Mouse (Mus musculus): ENCODE results near the gene Rag2. TPM values are rescaled to one million over a fixed set of nuclear protein-coding genes. Genes with fewer than 3 reads are reported as not detected.

Gene Rag2
- total and polyA plus RNA-seq, 3 experiments: not detected

GRCm38 (mm10) chr2:101648361-101648760 lies 23.8 kb downstream of the Rag2 start:
- no peak for TF ChIP-seq CTCF (IDR thresholded peaks at IDR 0.05)
- no peak for TF ChIP-seq POLR2A (IDR thresholded peaks at IDR 0.05; ENCODE audit: insufficient read depth, low read depth, low read length)
- no peak for TF ChIP-seq EP300 (IDR thresholded peaks at IDR 0.05; ENCODE audit: insufficient read depth, low read depth, low read length)
- WGBS: 71% methylated on average over 2 of the region's 2 CpGs
- H3K4me3 ChIP-seq: no peak overlapping the region

DNA sequence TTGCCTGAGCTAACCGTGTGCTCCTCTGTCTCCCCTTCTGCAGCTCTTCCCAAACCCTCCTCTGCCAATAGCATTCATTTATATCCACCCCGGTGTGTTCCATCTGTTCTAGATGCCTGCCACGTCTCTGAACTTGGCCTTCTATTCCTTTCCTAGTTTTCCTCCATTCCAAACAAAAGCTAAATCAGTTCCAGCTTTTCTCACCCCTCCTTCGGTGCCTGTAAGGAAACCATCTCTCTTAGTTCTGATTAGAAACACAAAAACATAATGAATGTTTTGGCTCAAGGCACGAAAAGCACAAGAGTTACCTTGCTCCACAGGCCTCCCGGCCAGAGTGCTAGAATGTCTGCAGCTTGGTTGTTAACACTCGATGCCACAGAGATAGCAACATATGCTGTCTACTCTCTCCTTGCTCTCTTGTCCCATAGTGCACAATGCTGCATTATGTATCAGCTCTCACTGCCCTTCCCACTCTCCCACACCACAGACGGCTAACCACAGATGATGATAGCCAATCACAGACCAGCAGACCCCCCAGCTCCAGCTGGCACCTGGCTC lies 24.7 kb downstream of the Rag2 start, which contains the start of the genes Rag1 and B230118H07Rik:
Gene Rag1 (minus strand): TSS at position 388 of the 558 bp plus-strand sequence.
Gene B230118H07Rik (minus strand): TSS at position 419 of the 558 bp plus-strand sequence.
- Histone ChIP-seq H3K9ac (ENCODE audit: low read depth, low read length) (no peak within 1 kb of the TSS), H3K27ac (no peak within 1 kb of the TSS), H3K79me2 (replicated peaks; ENCODE audit: control insufficient read depth, insufficient read depth, low read length) (no peaks in the 10 kb centered on the region), H3K4me3 (no peak within 1 kb of the TSS), H3K4me1 (ENCODE audit: control insufficient read depth, insufficient read depth, low read length) (no peaks in the 10 kb centered on the region; the same call in 1 of the 2 replicates), H3K27me3 (ENCODE audit: control insufficient read depth, insufficient read depth, low read length) (no peaks in the 10 kb centered on the region; the same call in none of the 2 replicates), H3K36me3 (ENCODE audit: control insufficient read depth, insufficient read depth, low read length) (no peaks in the 10 kb centered on the region)
- WGBS: 36% methylated on average over 8 of the region's 8 CpGs
- no peak for DNase-seq
- no peak for TF ChIP-seq POLR2A (IDR thresholded peaks at IDR 0.05; ENCODE audit: insufficient read depth, low read depth, low read length)
- TF ChIP-seq CTCF (IDR thresholded peaks at IDR 0.05): no peak
- no peak for TF ChIP-seq EP300 (IDR thresholded peaks at IDR 0.05; ENCODE audit: insufficient read depth, low read depth, low read length)
- intact Hi-C loops (cut with DNase I): no loop called here

More at GRCm38 (mm10) chr2:101648361-101648760, 23.8 kb downstream of the Rag2 start:
- Histone ChIP-seq H3K4me1 (ENCODE audit: control insufficient read depth, insufficient read depth, low read length) (no peaks in the 10 kb centered on the region; the same call in 1 of the 2 replicates), H3K79me2 (replicated peaks; ENCODE audit: control insufficient read depth, insufficient read depth, low read length) (no peaks in the 10 kb centered on the region), H3K27me3 (ENCODE audit: control insufficient read depth, insufficient read depth, low read length) (no peaks in the 10 kb centered on the region; the same call in none of the 2 replicates), H3K27ac (no peak overlapping the region), H3K36me3 (ENCODE audit: control insufficient read depth, insufficient read depth, low read length) (no peaks in the 10 kb centered on the region), H3K9ac (ENCODE audit: low read depth, low read length) (no peak overlapping the region)
- no peak for DNase-seq
- intact Hi-C loops (cut with DNase I): no loop called here

DNA sequence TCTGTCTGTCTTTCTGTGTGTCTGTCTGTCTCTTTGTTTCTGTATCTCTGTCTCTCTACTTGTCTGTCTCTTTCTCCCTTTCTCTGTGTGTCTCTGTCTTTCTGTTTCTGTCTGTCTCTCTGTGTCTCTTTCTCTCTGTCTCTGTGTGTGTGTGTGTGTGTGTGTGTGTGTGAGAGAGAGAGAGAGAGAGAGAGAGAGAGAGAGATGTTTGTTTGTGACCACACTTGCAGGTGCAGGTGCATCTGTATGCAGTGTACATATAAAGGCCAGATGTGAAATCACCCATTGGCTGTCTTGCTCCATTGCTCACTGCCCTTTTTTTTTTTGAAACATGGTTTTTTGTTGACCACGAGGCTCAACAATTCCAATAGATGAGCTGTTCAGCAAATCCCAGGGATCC lies 25.9 kb downstream of the Rag2 start:
- no peak overlapping the region for H3K9ac ChIP-seq (ENCODE audit: low read depth, low read length)
- H3K4me1 ChIP-seq (ENCODE audit: control insufficient read depth, insufficient read depth, low read length): no peaks in the 10 kb centered on the region; the same call in 1 of the 2 replicates
- DNase-seq: no peak
- no peak overlapping the region for H3K4me3 ChIP-seq
- no peaks in the 10 kb centered on the region for H3K36me3 ChIP-seq (ENCODE audit: control insufficient read depth, insufficient read depth, low read length)
- WGBS: 47% methylated on average over 1 of the region's 1 CpGs
- no peaks in the 10 kb centered on the region for H3K79me2 ChIP-seq (replicated peaks; ENCODE audit: control insufficient read depth, insufficient read depth, low read length)
- H3K27ac ChIP-seq: no peak overlapping the region
- no peaks in the 10 kb centered on the region; the same call in none of the 2 replicates for H3K27me3 ChIP-seq (ENCODE audit: control insufficient read depth, insufficient read depth, low read length)
- no peak for TF ChIP-seq EP300 (IDR thresholded peaks at IDR 0.05; ENCODE audit: insufficient read depth, low read depth, low read length)
- TF ChIP-seq POLR2A (IDR thresholded peaks at IDR 0.05; ENCODE audit: insufficient read depth, low read depth, low read length): no peak
- no peak for TF ChIP-seq CTCF (IDR thresholded peaks at IDR 0.05)
- intact Hi-C loops (cut with DNase I): loop anchor here (5.0 kb wide), 1 partner anchor 123 kb away; no protein-coding TSS in a partner anchor

DNA sequence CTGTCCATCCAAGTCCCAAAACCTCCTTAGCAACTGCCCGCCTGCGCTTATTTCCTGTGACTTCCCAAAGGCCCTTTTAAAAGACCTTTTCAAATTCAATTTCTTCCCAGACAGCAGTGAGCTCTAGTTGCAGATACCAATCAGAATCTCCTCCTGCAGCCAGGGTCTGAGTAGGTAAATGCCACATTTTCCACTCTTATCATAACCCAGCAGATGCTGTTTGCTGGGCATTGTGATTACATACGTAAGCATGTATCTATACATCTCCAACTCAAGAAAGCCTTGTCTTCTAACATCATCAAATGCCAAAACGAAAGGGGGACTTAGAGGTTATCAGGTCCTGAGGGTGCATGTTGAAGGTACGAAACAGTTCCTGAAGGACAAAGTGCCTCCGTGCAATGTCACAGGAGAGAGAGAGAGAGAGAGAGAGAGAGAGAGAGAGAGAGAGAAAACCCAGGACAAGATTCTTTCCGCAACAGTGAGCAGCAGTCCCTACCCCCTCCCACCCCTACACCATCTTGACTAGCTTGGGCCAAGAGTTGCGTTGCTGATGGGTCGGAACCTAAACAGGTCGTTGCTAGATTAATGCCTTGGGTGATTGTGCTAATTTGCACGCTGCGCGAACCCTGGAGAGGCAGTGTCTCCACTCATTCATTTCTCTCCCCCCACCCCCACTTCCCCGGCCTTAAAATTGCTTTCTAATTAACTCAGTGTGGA lies 27.8 kb downstream of the Rag2 start:
- Histone ChIP-seq H3K4me1 (ENCODE audit: control insufficient read depth, insufficient read depth, low read length) (no peaks in the 10 kb centered on the region; the same call in 1 of the 2 replicates), H3K36me3 (ENCODE audit: control insufficient read depth, insufficient read depth, low read length) (no peaks in the 10 kb centered on the region), H3K27ac (no peak overlapping the region), H3K79me2 (replicated peaks; ENCODE audit: control insufficient read depth, insufficient read depth, low read length) (no peaks in the 10 kb centered on the region), H3K4me3 (peak overlapping the region; percentile 21; the same call in 1 of the 2 replicates), H3K27me3 (ENCODE audit: control insufficient read depth, insufficient read depth, low read length) (no peaks in the 10 kb centered on the region; the same call in none of the 2 replicates), H3K9ac (ENCODE audit: low read depth, low read length) (no peak overlapping the region)
- intact Hi-C loops (cut with DNase I): loop anchor here (2.0 to 5.0 kb wide), 2 partner anchors 56 to 125 kb away; no protein-coding TSS in a partner anchor
- 37% methylated on average over 14 of the region's 14 CpGs for WGBS
- no peak for DNase-seq
- TF ChIP-seq EP300 (IDR thresholded peaks at IDR 0.05; ENCODE audit: insufficient read depth, low read depth, low read length) (no peak), CTCF (IDR thresholded peaks at IDR 0.05) (no peak), POLR2A (IDR thresholded peaks at IDR 0.05; ENCODE audit: insufficient read depth, low read depth, low read length) (no peak)

DNA sequence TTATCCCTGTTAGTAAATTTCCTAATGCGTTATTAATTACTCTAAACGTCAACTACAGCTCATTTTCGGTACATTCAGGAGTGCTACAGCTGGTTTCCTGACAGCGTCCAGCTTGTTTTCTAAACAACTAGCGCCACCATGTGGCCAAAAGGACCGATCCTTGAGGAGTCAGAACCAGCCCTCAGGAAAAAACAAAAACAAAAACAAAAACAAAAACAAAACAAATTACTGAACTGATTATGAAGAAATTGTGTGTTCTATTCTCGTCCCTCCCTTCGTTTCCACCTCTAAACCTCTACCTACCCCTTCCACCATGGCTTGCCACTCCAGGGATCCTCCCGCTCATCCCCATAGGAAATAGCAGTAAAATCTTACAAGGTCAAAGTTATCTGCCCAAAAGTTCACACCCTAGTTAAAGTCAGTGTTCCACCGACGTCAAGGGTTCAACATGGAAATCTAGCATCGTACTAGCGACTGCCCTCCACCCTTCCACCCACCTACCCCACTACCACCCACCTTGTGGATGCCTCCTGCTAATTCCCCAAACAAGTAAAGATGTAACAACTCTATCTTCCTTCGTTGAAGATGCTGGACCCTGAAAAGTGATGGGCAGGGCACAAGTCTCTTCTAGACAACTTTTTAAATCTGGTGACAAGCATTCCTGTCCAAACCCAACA lies 28.5 kb downstream of the Rag2 start:
- TF ChIP-seq POLR2A (IDR thresholded peaks at IDR 0.05; ENCODE audit: insufficient read depth, low read depth, low read length): no peak
- peak; percentile 80 for TF ChIP-seq CTCF (IDR thresholded peaks at IDR 0.05)
- 0 out of 2 replicates have a peak, but pooled peaks have one; percentile 43 for TF ChIP-seq EP300 (IDR thresholded peaks at IDR 0.05; ENCODE audit: insufficient read depth, low read depth, low read length)
- Histone ChIP-seq H3K27ac (no peak overlapping the region), H3K4me1 (ENCODE audit: control insufficient read depth, insufficient read depth, low read length) (no peaks in the 10 kb centered on the region; the same call in 1 of the 2 replicates), H3K27me3 (ENCODE audit: control insufficient read depth, insufficient read depth, low read length) (no peaks in the 10 kb centered on the region; the same call in none of the 2 replicates), H3K9ac (ENCODE audit: low read depth, low read length) (no peak overlapping the region), H3K79me2 (replicated peaks; ENCODE audit: control insufficient read depth, insufficient read depth, low read length) (no peaks in the 10 kb centered on the region), H3K36me3 (ENCODE audit: control insufficient read depth, insufficient read depth, low read length) (no peaks in the 10 kb centered on the region), H3K4me3 (peak overlapping the region; percentile 21; the same call in 1 of the 2 replicates)
- intact Hi-C loops (cut with DNase I): loop anchor here (1.0 to 5.0 kb wide), 3 partner anchors 56 to 181 kb away; no protein-coding TSS in a partner anchor
- WGBS: 15% methylated on average over 14 of the region's 14 CpGs
- DNase-seq: peak; percentile 46 to 77

Measured in heart, adult 2 months (tissue).